Mouse (Mus musculus): ENCODE results near the gene Ubtf.

DNA sequence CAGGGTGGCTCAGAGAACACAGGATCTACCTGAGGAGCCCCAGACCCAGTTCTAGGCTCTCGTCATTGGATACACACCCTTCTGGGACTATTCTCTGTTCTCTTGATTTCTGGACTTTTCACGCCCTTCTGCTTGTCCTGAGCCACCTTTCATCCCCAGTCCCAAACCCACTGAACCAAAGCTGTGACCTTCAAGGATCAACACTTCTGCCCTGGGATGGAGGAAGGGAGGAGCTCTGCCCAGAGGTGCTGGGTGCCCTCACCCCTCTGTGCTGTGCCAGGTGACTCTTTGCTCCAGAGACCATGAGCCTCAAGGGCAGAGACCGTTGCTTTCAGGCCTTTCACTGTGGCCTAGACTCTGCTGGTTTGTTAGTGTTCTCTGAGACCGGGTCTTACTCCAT is 49.7 kb upstream of the Ubtf start:
- TF ChIP-seq CTCF (conservative IDR thresholded peaks at IDR 0.05; ENCODE audit: low read length) (no peak), POU5F1 (IDR thresholded peaks at IDR 0.05; ENCODE audit: borderline replicate concordance, low read length) (no peak), NANOG (IDR thresholded peaks at IDR 0.05; ENCODE audit: borderline replicate concordance, low read length) (no peak)
